Mouse (Mus musculus): ENCODE results near the gene N4bp2l2. TPM values are rescaled to one million over a fixed set of nuclear protein-coding genes. Genes with fewer than 3 reads are reported as not detected.

Gene N4bp2l2
- 31.4 TPM for polyA plus RNA-seq (2014; fragmentation: Illumina TruSeq; extraction: RNeasy Lipid Tissue Mini Kit (QIAGEN cat#74804); ENCODE audit: insufficient read depth, low read depth, low replicate concordance)

DNA sequence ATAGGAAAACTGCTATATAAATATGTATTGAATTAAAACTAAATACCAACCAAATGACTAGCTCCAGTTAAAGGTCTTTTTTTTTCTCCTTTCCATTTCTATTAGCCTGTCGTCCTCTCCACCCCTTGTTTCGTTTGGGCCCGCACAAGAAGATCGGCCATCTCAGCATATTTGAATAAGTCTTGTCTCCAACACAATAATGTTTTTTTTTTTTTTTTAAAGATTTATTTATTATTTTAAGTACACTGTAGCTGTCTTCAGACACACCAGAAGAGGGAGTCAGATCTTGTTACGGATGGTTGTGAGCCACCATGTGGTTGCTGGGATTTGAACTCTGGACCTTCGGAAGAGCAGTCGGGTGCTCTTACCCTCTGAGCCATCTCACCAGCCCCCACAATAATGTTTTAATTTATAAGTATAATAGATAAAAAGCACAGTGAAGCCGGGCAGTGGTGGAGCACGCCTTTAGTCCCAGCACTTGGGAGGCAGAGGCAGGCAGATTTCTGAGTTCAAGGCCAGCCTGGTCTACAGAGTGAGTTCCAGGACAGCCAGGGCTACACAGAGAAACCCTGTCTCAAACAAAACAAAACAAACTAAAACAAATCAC is at the start of gene N4bp2l2:
N4bp2l2 (minus strand) TSS at position 51 of the 607 bp plus-strand sequence.

GRCm38 (mm10) chr5:150673153-150673835 is 7.3 kb upstream of the N4bp2l2 start, which contains the start of gene Pds5b:
Gene Pds5b (plus strand): TSS chr5:150673739.

GRCm38 (mm10) chr5:150597088-150597487 is 68.9 kb downstream of the N4bp2l2 start, which contains the start of gene N4bp2l1:
Gene N4bp2l1 (minus strand): TSS chr5:150597188.

Other genes with a start within 250 kb of the N4bp2l2 start
- not detected for gene Zar1l, start 148.0 kb downstream of the N4bp2l2 start, polyA plus RNA-seq (2014; fragmentation: Illumina TruSeq; extraction: RNeasy Lipid Tissue Mini Kit (QIAGEN cat#74804); ENCODE audit: insufficient read depth, low read depth, low replicate concordance)
- 1.6 TPM for gene Brca2, start 143.6 kb downstream of the N4bp2l2 start, polyA plus RNA-seq (2014; fragmentation: Illumina TruSeq; extraction: RNeasy Lipid Tissue Mini Kit (QIAGEN cat#74804); ENCODE audit: insufficient read depth, low read depth, low replicate concordance)
- gene N4bp2l1, start 69.0 kb downstream of the N4bp2l2 start, polyA plus RNA-seq (2014; fragmentation: Illumina TruSeq; extraction: RNeasy Lipid Tissue Mini Kit (QIAGEN cat#74804); ENCODE audit: insufficient read depth, low read depth, low replicate concordance), result 13.8 TPM
- 10.6 TPM for gene Pds5b, start 7.6 kb upstream of the N4bp2l2 start, polyA plus RNA-seq (2014; fragmentation: Illumina TruSeq; extraction: RNeasy Lipid Tissue Mini Kit (QIAGEN cat#74804); ENCODE audit: insufficient read depth, low read depth, low replicate concordance)

Data from lung, adult 10 weeks (tissue).